Mouse (Mus musculus) embryonic facial prominence, embryonic 14.5 days (tissue): ENCODE measurements around the gene Dop1b. TPM values are rescaled to one million over a fixed set of nuclear protein-coding genes. Genes with fewer than 3 reads are reported as not detected.
A peak's percentile ranks its signal among the peaks of the same experiment; 100 is the strongest.

Experiments used
- ATAC-seq: fragments of 200-750 bp; cut with Nextera tagmentation; 2 replicates; pipeline ENCODE4 v1.8.0; 2017; ENCODE audit warnings: low read depth, moderate number of reproducible peaks, moderate TSS enrichment
- DNase-seq: peaks from one replicate; pipeline ENCODE4 v3.0.0-alpha.2; 2015; ENCODE audit warnings: low spot score
- H3K27ac ChIP-seq: fragments of 300-500 bp; sonication (generic); replicated peaks from 2 replicates; pipeline ENCODE4 v1.5.1; 2014; ENCODE audit warnings: low read depth, mild to moderate bottlenecking, low read length, moderate library complexity
- H3K27me3 ChIP-seq: fragments of 300-500 bp; sonication (generic); replicated peaks from 2 replicates; pipeline ENCODE4 v1.6.1; 2014; ENCODE audit warnings: low read length; ENCODE audit not compliant: control insufficient read depth, insufficient read depth
- H3K36me3 ChIP-seq: fragments of 300-500 bp; sonication (generic); 2 replicates; pipeline ENCODE4 v1.6.1; 2014; ENCODE audit warnings: low read length, mixed read lengths; ENCODE audit not compliant: control insufficient read depth, insufficient read depth
- H3K4me1 ChIP-seq: fragments of 300-500 bp; sonication (generic); 2 replicates; pipeline ENCODE4 v1.6.1; 2014; ENCODE audit warnings: antibody characterized with exemption, low read length; ENCODE audit not compliant: control insufficient read depth, insufficient read depth
- H3K4me2 ChIP-seq: fragments of 300-500 bp; sonication (generic); 2 replicates; pipeline ENCODE4 v1.6.1; 2014; ENCODE audit warnings: low read depth, mild to moderate bottlenecking, low read length, moderate library complexity, mixed read lengths
- H3K4me3 ChIP-seq: fragments of 300-500 bp; sonication (generic); 2 replicates; pipeline ENCODE4 v1.5.1; 2014; ENCODE audit warnings: low read depth, mild to moderate bottlenecking, low read length
- H3K9ac ChIP-seq: fragments of 300-500 bp; sonication (generic); 2 replicates; pipeline ENCODE4 v1.6.1; 2014; ENCODE audit warnings: low read depth, mild to moderate bottlenecking, low read length, moderate library complexity, mixed read lengths
- H3K9me3 ChIP-seq: fragments of 300-500 bp; sonication (generic); 2 replicates; pipeline ENCODE4 v1.6.1; 2016; ENCODE audit warnings: low read length; ENCODE audit not compliant: control insufficient read depth
- WGBS: fragments of 180-500 bp; shearing (Covaris S2); extraction: QIAGEN DNeasy Blood & Tissue Kit; methylation state at CpG from one replicate; pipeline ENCODE4 v1.1.7; 2014; 5-methylcytosine and 5-hydroxymethylcytosine counted together
- polyA plus RNA-seq: library from polyadenylated mRNA; unstranded; fragments of >200 nt; fragmentation: Nextera tagmentation; extraction: Ambion mirVana; gene quantifications from 2 replicates; pipeline ENCODE4 v1.2.1, GENCODE M21; 2014

The Dop1b gene
- polyA plus RNA-seq, 1 experiment from 2014 or later = 14.0 TPM

DNA sequence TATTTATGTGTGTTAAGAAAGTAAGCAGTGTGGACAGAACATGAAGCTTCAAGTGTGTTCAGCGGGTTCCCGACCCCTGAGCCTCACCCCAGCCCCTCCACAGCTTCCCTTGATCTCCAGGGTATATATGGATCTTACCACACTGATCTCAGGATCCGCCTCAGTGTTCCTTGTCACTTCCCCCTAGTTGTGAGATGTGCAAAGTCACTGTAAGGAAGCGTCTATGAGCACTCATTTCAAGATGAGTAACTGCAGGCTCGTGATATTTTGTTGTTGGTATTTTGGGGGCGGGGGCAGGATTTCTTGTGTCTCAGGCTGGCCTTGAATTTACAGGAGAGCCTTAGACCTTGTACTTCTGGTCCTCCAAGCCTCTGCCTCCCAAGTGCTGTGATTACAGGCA is 38.8 kb downstream of the Dop1b start:
- no peak overlapping the region for H3K4me2 ChIP-seq
- 77% methylated on average over 6 of the region's 6 CpGs for WGBS
- ATAC-seq = no peak

DNA sequence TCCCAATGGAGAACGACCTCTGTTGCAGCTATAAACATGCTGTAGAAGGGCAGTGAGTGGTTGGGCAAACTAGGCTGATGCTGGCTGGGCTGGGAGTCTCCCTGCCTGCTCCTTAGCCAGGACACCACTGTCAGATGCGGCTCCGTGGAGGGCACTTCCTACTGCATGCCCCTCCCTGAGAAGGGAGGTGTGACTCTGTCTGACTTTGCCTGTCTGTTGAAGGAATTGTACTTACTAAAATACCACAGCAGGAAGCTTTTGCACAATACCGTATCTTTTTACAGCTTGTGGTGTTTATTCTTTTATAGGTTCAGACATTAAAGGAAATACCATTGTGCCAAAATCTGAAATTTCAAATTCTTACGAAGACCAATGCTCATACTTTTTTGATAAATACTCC is 40.1 kb downstream of the Dop1b start:
- peaks cover 20% of the 10 kb centered on the region; the same call in 1 of the 2 replicates for H3K36me3 ChIP-seq
- H3K9me3 ChIP-seq = no peaks in the 10 kb centered on the region
- no peak overlapping the region for H3K4me3 ChIP-seq
- DNase-seq (no peak), ATAC-seq (no peak)
- H3K4me1 ChIP-seq = no peaks in the 10 kb centered on the region
- no peak overlapping the region for H3K27ac ChIP-seq
- H3K4me2 ChIP-seq = no peak overlapping the region
- 50% methylated on average over 5 of the region's 5 CpGs for WGBS
- H3K9ac ChIP-seq = no peak overlapping the region
- no peaks in the 10 kb centered on the region for H3K27me3 ChIP-seq

More for the DNA sequence above, 38.8 kb downstream of the Dop1b start:
- H3K27me3 ChIP-seq = no peaks in the 10 kb centered on the region
- H3K4me3 ChIP-seq = no peak overlapping the region
- no peak for DNase-seq
- H3K9ac ChIP-seq = no peak overlapping the region
- no peaks in the 10 kb centered on the region for H3K9me3 ChIP-seq
- H3K36me3 ChIP-seq = peaks cover 21% of the 10 kb centered on the region; the same call in 1 of the 2 replicates
- no peaks in the 10 kb centered on the region for H3K4me1 ChIP-seq
- H3K27ac ChIP-seq = no peak overlapping the region

DNA sequence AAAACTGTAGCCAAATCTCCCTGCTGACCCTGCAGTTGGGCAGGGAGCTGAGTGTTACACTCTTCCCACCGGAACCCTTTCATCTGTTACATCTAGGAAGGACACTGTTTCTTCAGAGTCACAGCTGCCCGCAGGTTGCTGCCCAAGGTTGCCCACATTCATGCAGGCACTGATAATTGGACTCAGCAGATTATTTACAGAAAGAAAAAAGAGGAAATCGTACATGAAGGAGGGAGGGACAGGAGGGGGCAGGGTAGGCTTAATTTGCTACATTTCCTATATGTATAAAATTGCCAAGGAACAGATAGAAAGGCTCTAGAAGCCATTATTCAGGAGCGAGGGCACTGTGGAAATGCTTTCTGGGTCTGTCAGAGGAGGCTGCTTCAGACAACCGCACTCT is 44.9 kb downstream of the Dop1b start:
- Histone ChIP-seq H3K27me3 (no peaks in the 10 kb centered on the region), H3K9me3 (no peaks in the 10 kb centered on the region), H3K4me3 (no peak overlapping the region), H3K36me3 (peaks cover 30% of the 10 kb centered on the region; the same call in 1 of the 2 replicates), H3K4me2 (no peak overlapping the region), H3K4me1 (no peaks in the 10 kb centered on the region), H3K27ac (no peak overlapping the region), H3K9ac (no peak overlapping the region)
- DNase-seq (no peak), ATAC-seq (no peak)
- WGBS = 83% methylated on average over 5 of the region's 5 CpGs

DNA sequence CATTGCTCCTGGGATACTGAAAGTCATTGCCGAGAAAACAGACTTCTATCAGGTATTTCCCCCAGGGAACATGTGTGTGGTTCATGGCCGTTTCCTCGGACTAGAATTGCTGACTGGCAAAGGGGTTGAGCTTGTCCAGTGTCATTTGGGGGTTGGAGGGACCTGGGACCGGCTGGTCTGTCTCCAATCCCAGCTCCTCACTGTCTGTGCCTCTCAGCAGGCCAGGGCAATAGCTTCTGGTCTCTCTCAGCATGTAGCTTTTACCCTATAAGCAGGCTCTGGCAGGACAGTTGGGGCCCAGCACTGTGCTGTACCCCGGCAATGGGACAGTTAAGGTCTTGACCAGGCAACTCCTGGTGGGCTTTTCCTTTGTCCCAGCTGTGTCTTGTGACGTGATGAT is 51.7 kb downstream of the Dop1b start:
- Histone ChIP-seq H3K4me1 (no peaks in the 10 kb centered on the region), H3K27me3 (no peaks in the 10 kb centered on the region), H3K9ac (no peak overlapping the region), H3K36me3 (peaks cover 23% of the 10 kb centered on the region; the same call in 1 of the 2 replicates), H3K4me2 (no peak overlapping the region), H3K9me3 (no peaks in the 10 kb centered on the region), H3K4me3 (no peak overlapping the region), H3K27ac (no peak overlapping the region)
- 61% methylated on average over 6 of the region's 6 CpGs for WGBS
- no peak for DNase-seq
- ATAC-seq = no peak

DNA sequence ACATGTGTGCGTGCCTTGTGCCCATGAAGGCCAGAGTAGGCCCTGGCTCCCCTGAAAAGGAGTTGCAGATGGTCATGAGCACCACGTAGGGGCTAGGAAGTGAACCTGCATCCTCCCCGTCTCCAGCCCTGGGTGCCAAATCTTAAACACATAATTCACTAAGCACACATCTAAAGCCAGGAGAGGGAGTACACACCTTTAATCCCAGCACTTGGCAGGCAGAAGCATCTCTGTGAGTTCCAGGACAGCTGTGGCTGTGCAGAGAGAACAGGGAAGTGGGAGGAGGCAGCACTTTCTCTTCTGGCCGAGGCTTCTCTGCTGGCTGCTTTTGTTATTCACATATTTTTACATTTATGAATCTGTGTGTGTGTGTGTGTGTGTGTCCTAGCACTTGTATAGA is 52.9 kb downstream of the Dop1b start:
- Histone ChIP-seq H3K4me1 (no peaks in the 10 kb centered on the region), H3K4me3 (no peak overlapping the region), H3K27ac (no peak overlapping the region), H3K27me3 (no peaks in the 10 kb centered on the region), H3K36me3 (peaks cover 30% of the 10 kb centered on the region), H3K4me2 (no peak overlapping the region), H3K9ac (no peak overlapping the region), H3K9me3 (no peaks in the 10 kb centered on the region)
- peak; percentile 53; the same call in 1 of the 2 replicates for ATAC-seq
- peak; percentile 49 for DNase-seq
- WGBS = 57% methylated on average over 4 of the region's 4 CpGs

DNA sequence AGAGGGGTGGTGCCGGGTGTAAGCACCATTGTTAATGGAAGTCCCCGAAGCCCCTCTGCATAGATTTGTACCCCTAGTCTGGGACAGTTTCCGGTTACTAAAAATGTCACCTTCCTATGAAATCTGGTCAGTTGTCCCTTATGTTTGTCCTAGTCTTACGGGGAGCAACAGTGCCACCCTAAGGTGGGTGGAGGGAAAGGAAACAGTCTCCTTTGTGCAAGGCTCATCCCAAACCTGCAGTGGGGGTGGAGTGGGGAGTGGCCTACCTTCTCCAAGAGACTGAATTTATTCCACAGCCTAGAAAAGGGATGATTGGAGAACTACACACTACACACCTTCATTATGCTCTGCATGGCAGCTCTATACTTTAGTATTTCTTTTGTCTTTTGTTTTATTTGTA is 55.3 kb downstream of the Dop1b start:
- no peak overlapping the region for H3K4me2 ChIP-seq
- 57% methylated on average over 4 of the region's 4 CpGs for WGBS
- no peaks in the 10 kb centered on the region for H3K9me3 ChIP-seq
- H3K4me3 ChIP-seq = no peak overlapping the region
- no peak overlapping the region for H3K9ac ChIP-seq
- no peaks in the 10 kb centered on the region for H3K27me3 ChIP-seq
- H3K36me3 ChIP-seq = peaks cover 26% of the 10 kb centered on the region
- no peak for DNase-seq
- H3K4me1 ChIP-seq = no peaks in the 10 kb centered on the region
- no peak for ATAC-seq
- no peak overlapping the region for H3K27ac ChIP-seq

DNA sequence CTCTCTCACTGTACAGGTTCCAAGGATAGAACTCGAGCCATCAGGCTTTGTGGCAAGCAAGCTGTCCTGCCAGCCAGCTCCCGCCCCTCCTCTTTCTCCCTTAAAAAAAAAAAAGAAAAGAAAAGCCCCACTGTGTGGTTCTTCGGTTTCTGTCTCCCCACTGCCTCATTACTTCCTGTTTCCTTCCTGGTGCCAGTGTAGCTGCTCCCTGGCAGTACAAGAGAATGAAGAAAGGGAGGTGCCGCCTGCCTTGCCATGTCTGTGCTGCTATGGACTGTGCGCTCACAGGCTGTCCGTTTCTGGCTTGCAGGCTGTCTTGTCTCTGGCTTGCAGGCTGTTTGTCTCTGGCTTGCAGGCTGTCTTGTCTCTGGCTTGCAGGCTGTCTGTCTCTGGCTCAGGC is 55.8 kb downstream of the Dop1b start:
- Histone ChIP-seq H3K4me3 (no peak overlapping the region), H3K4me2 (no peak overlapping the region), H3K9ac (no peak overlapping the region), H3K27me3 (no peaks in the 10 kb centered on the region), H3K9me3 (no peaks in the 10 kb centered on the region), H3K36me3 (peaks cover 20% of the 10 kb centered on the region), H3K27ac (no peak overlapping the region), H3K4me1 (no peaks in the 10 kb centered on the region)
- ATAC-seq (no peak), DNase-seq (no peak)
- 57% methylated on average over 6 of the region's 6 CpGs for WGBS

DNA sequence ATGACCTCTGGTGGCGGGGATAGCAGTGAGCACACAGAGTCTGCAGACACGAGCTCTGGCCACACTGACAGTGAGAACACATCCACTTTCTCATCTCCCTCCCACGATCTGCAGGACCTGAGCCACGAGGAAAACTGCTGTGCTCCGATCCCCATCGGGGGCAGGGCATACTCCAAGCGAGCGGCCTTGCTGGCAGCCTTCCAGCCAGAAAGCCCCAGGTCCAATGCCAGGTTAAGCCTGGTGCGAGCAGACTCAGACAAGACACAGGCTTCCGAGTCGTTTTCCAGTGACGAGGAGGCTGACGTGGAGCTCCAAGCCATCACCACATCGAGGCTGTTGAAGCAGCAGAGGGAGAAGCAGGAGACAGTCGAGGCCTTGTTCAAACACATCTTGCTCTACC is 57.9 kb downstream of the Dop1b start:
- H3K9me3 ChIP-seq = no peaks in the 10 kb centered on the region
- H3K4me1 ChIP-seq = no peaks in the 10 kb centered on the region
- no peaks in the 10 kb centered on the region for H3K27me3 ChIP-seq
- WGBS = 59% methylated on average over 13 of the region's 15 CpGs
- H3K4me2 ChIP-seq = no peak overlapping the region
- H3K36me3 ChIP-seq = peaks cover 14% of the 10 kb centered on the region
- no peak overlapping the region for H3K4me3 ChIP-seq
- no peak for DNase-seq
- ATAC-seq = no peak
- H3K27ac ChIP-seq = no peak overlapping the region
- no peak overlapping the region for H3K9ac ChIP-seq

DNA sequence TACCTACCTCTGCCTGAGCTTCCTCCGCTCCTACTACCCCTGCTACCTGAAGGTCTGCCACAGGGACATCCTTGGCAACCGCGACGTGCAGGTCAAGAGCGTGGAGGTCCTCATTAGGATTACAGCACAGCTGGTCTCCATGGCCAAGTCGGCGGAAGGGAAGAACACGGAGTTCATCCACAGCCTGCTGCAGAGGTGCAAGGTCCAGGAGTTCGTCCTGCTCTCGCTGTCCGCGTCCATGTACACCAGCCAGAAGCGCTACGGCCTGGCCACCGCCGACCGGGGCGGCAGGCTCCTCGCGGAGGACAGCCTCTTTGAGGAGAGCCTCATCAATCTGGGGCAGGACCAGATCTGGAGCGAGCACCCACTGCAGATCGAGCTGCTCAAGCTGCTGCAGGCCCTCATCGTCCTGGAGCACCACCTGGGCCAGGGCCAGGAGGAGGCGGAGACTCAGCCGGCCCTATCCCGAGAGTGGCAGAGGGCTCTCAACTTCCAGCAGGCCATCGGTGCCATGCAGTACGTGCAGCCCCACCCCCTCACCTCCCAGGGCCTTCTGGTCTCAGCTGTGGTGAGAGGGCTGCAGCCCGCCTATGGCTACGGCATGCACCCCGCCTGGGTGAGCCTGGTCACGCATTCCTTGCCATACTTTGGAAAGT is 58.7 kb downstream of the Dop1b start:
- peak; percentile 76 for ATAC-seq
- no peak overlapping the region for H3K27ac ChIP-seq
- peak; percentile 43 for DNase-seq
- no peaks in the 10 kb centered on the region for H3K9me3 ChIP-seq
- 0 out of 2 replicates have a peak overlapping the region, but pooled peaks have one; percentile 11 for H3K9ac ChIP-seq
- peaks cover 14% of the 10 kb centered on the region for H3K36me3 ChIP-seq
- WGBS = 68% methylated on average over 30 of the region's 32 CpGs
- no peak overlapping the region for H3K4me3 ChIP-seq
- no peaks in the 10 kb centered on the region for H3K27me3 ChIP-seq
- no peak overlapping the region for H3K4me2 ChIP-seq
- no peaks in the 10 kb centered on the region for H3K4me1 ChIP-seq
